Mouse (Mus musculus) forebrain, embryonic 16.5 days (tissue): ENCODE measurements at regions not wholly inside any gene's neighbourhood (a gene's known extent, or its start where the extent isn't known, plus 50 kb on each side); places are given as distances from the start of the nearest gene placed in this dataset.
A peak's percentile ranks its signal among the peaks of the same experiment; 100 is the strongest.

Source experiments
- ATAC-seq: fragments of 200-750 bp; cut with Nextera tagmentation; 2 replicates; pipeline ENCODE4 v1.8.0; 2017; ENCODE audit warnings: mild to moderate bottlenecking, moderate library complexity
- H3K27ac ChIP-seq: fragments of 300-500 bp; sonication (generic); 2 replicates; pipeline ENCODE4 v1.5.1; 2014; ENCODE audit warnings: low read length, control low read depth
- H3K27me3 ChIP-seq: fragments of 300-500 bp; sonication (generic); replicated peaks from 2 replicates; pipeline ENCODE4 v1.6.1; 2014; ENCODE audit warnings: low read length; ENCODE audit not compliant: control insufficient read depth, insufficient read depth
- H3K36me3 ChIP-seq: fragments of 300-500 bp; sonication (generic); 2 replicates; pipeline ENCODE4 v1.6.1; 2014; ENCODE audit not compliant: control insufficient read depth, insufficient read depth
- H3K4me1 ChIP-seq: fragments of 300-500 bp; sonication (generic); replicated peaks from 2 replicates; pipeline ENCODE4 v1.6.1; 2014; ENCODE audit warnings: low read length; ENCODE audit not compliant: control insufficient read depth, insufficient read depth
- H3K4me2 ChIP-seq: fragments of 300-500 bp; sonication (generic); 2 replicates; pipeline ENCODE4 v1.6.1; 2014; ENCODE audit warnings: mild to moderate bottlenecking, low read length, control low read depth
- H3K4me3 ChIP-seq: fragments of 300-500 bp; sonication (generic); replicated peaks from 2 replicates; pipeline ENCODE4 v1.5.1; 2014; ENCODE audit warnings: mild to moderate bottlenecking, low read length, control low read depth
- H3K9ac ChIP-seq: fragments of 300-500 bp; sonication (generic); replicated peaks from 2 replicates; pipeline ENCODE4 v1.6.1; 2014; ENCODE audit warnings: low read depth, low read length, control low read depth
- H3K9me3 ChIP-seq: fragments of 300-500 bp; sonication (generic); 2 replicates; pipeline ENCODE4 v1.6.1; 2016; ENCODE audit warnings: low read length; ENCODE audit not compliant: control insufficient read depth
- WGBS: fragments of 180-500 bp; shearing (Covaris S2); extraction: QIAGEN DNeasy Blood & Tissue Kit; methylation state at CpG from one replicate; pipeline ENCODE4 v1.1.7; 2014; 5-methylcytosine and 5-hydroxymethylcytosine counted together

GRCm38 (mm10) chr11:56442381-56442780 is 401.6 kb upstream of the Nmur2 start:
- whole genome bisulfite sequencing = 29% methylated on average over 3 of the region's 3 CpGs
- H3K27ac ChIP-seq = no peak overlapping the region
- H3K4me3 ChIP-seq = no peak overlapping the region
- H3K9me3 ChIP-seq = no peaks in the 10 kb centered on the region
- peak; percentile 57 for ATAC-seq
- no peaks in the 10 kb centered on the region for H3K36me3 ChIP-seq
- H3K27me3 ChIP-seq = no peaks in the 10 kb centered on the region
- H3K4me2 ChIP-seq = no peak overlapping the region
- H3K4me1 ChIP-seq = peaks cover 8% of the 10 kb centered on the region
- no peak overlapping the region for H3K9ac ChIP-seq

GRCm38 (mm10) chr11:56441071-56441470 is 400.3 kb upstream of the Nmur2 start:
- Histone ChIP-seq H3K27ac (no peak overlapping the region), H3K4me2 (no peak overlapping the region), H3K36me3 (no peaks in the 10 kb centered on the region), H3K27me3 (no peaks in the 10 kb centered on the region), H3K9me3 (no peaks in the 10 kb centered on the region), H3K4me1 (peaks cover 8% of the 10 kb centered on the region), H3K4me3 (no peak overlapping the region), H3K9ac (no peak overlapping the region)
- ATAC-seq = no peak
- WGBS = 14% methylated on average over 2 of the region's 2 CpGs

GRCm38 (mm10) chr11:56431089-56431488 is 390.3 kb upstream of the Nmur2 start:
- H3K27ac ChIP-seq = no peak overlapping the region
- WGBS = 78% methylated on average over 3 of the region's 3 CpGs
- no peaks in the 10 kb centered on the region for H3K9me3 ChIP-seq
- H3K4me1 ChIP-seq = no peaks in the 10 kb centered on the region
- ATAC-seq = no peak
- H3K4me2 ChIP-seq = no peak overlapping the region
- H3K27me3 ChIP-seq = no peaks in the 10 kb centered on the region
- no peaks in the 10 kb centered on the region for H3K36me3 ChIP-seq
- no peak overlapping the region for H3K4me3 ChIP-seq
- H3K9ac ChIP-seq = no peak overlapping the region

GRCm38 (mm10) chr11:56384761-56385160 is 344.0 kb upstream of the Nmur2 start:
- H3K4me3 ChIP-seq = no peak overlapping the region
- H3K9me3 ChIP-seq = no peaks in the 10 kb centered on the region
- H3K4me2 ChIP-seq = no peak overlapping the region
- 58% methylated on average over 1 of the region's 1 CpGs for WGBS
- H3K36me3 ChIP-seq = no peaks in the 10 kb centered on the region
- H3K27ac ChIP-seq = no peak overlapping the region
- no peaks in the 10 kb centered on the region for H3K4me1 ChIP-seq
- H3K27me3 ChIP-seq = no peaks in the 10 kb centered on the region
- H3K9ac ChIP-seq = no peak overlapping the region
- ATAC-seq = no peak

- H3K9me3 ChIP-seq = no peaks in the 10 kb centered on the region
- ATAC-seq = no peak
- H3K27ac ChIP-seq = no peak overlapping the region
- H3K4me2 ChIP-seq = no peak overlapping the region
- no peaks in the 10 kb centered on the region for H3K27me3 ChIP-seq
- no peaks in the 10 kb centered on the region for H3K4me1 ChIP-seq
- WGBS = 82% methylated on average over 5 of the region's 5 CpGs
- H3K9ac ChIP-seq = no peak overlapping the region
- H3K4me3 ChIP-seq = no peak overlapping the region
- H3K36me3 ChIP-seq = no peaks in the 10 kb centered on the region
These were observed 336.7 kb upstream of the Nmur2 start for GRCm38 (mm10) chr11:56377535-56377934.

DNA sequence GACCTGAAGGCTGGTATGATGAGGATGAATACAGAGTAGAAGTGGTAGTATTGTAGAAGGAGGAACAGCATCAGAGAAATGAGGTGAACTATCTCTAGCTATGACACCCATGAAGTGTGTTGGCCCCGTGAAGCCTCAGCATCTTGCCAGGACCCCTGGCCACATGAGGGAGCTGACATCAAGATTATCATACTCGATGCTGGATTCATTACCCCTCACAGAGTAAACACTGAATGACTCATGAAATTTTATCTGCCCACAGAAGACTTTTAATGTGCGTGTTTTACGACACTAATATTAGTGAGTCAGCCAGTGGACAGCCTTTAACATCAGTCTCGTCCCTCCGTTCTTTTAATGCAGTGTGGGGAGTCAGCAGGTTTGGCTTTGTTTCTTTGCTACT is 333.5 kb upstream of the Nmur2 start:
- H3K36me3 ChIP-seq = no peaks in the 10 kb centered on the region
- no peak overlapping the region for H3K9ac ChIP-seq
- H3K4me1 ChIP-seq = no peaks in the 10 kb centered on the region
- no peak for ATAC-seq
- no peaks in the 10 kb centered on the region for H3K9me3 ChIP-seq
- no peak overlapping the region for H3K4me3 ChIP-seq
- H3K4me2 ChIP-seq = no peak overlapping the region
- no peaks in the 10 kb centered on the region for H3K27me3 ChIP-seq
- 71% methylated on average over 6 of the region's 6 CpGs for WGBS
- no peak overlapping the region for H3K27ac ChIP-seq

- Histone ChIP-seq H3K27ac (no peak overlapping the region), H3K9me3 (no peaks in the 10 kb centered on the region), H3K4me1 (no peaks in the 10 kb centered on the region), H3K9ac (no peak overlapping the region), H3K27me3 (no peaks in the 10 kb centered on the region), H3K36me3 (no peaks in the 10 kb centered on the region), H3K4me3 (no peak overlapping the region), H3K4me2 (no peak overlapping the region)
- ATAC-seq = no peak
- 86% methylated on average over 4 of the region's 4 CpGs for WGBS
These were observed 332.8 kb upstream of the Nmur2 start for GRCm38 (mm10) chr11:56373624-56374023.

DNA sequence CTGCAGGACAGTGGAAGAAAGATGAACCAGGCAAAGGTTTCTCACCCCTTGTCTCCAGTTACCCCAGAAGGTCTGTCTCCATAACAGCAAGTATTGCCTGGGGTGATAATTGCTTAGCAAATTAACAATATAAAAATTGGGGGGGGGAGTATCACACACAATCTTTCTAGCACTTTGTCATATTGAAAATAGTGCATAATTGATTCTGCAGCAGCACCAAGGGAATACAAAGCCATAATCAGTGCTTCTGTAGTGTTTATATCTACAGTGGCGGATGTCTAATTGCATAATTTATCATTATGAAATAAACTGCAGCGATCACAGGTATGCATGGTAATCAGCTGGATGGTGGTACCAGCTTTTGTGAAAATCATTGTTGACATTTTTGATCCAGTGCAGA is 316.9 kb upstream of the Nmur2 start:
- no peaks in the 10 kb centered on the region for H3K9me3 ChIP-seq
- WGBS = 62% methylated on average over 2 of the region's 2 CpGs
- no peak overlapping the region for H3K27ac ChIP-seq
- no peak overlapping the region for H3K4me2 ChIP-seq
- H3K4me1 ChIP-seq = no peaks in the 10 kb centered on the region
- no peak overlapping the region for H3K4me3 ChIP-seq
- no peak overlapping the region for H3K9ac ChIP-seq
- no peaks in the 10 kb centered on the region for H3K27me3 ChIP-seq
- no peak for ATAC-seq
- no peaks in the 10 kb centered on the region for H3K36me3 ChIP-seq

GRCm38 (mm10) chr11:56351798-56352366 is 311.1 kb upstream of the Nmur2 start:
- no peaks in the 10 kb centered on the region for H3K4me1 ChIP-seq
- ATAC-seq = peak; percentile 78
- H3K9ac ChIP-seq = no peak overlapping the region
- H3K36me3 ChIP-seq = no peaks in the 10 kb centered on the region
- H3K4me2 ChIP-seq = no peak overlapping the region
- no peaks in the 10 kb centered on the region for H3K27me3 ChIP-seq
- H3K27ac ChIP-seq = peak overlapping the region; percentile 45; the same call in 1 of the 2 replicates
- WGBS = 49% methylated on average over 7 of the region's 7 CpGs
- no peak overlapping the region for H3K4me3 ChIP-seq
- no peaks in the 10 kb centered on the region for H3K9me3 ChIP-seq

DNA sequence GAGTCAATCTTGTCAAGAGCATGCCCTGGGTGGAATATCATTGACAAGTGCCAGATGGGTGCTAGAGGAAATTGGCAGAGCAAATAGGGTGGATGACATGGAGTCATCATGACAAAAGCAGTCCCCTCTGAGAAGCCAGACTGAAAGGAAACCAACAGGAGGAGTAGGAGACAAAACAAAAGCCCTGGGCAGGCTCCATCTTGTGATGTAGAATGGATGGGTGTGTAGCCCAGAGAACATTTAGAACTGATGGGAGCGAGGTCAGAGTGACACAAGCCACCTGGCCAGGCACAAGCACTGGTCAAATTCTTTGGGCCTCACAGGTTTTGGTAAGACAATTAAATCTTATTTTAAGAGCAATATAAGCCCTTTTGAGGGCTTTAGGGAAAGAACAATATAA is 310.4 kb upstream of the Nmur2 start:
- no peak for ATAC-seq
- no peaks in the 10 kb centered on the region for H3K27me3 ChIP-seq
- H3K9ac ChIP-seq = no peak overlapping the region
- H3K9me3 ChIP-seq = no peaks in the 10 kb centered on the region
- no peak overlapping the region for H3K4me2 ChIP-seq
- H3K4me3 ChIP-seq = no peak overlapping the region
- peak overlapping the region; percentile 62 for H3K27ac ChIP-seq
- 85% methylated on average over 1 of the region's 1 CpGs for WGBS
- H3K36me3 ChIP-seq = no peaks in the 10 kb centered on the region
- H3K4me1 ChIP-seq = no peaks in the 10 kb centered on the region
